Mouse (Mus musculus) intestine, embryonic 16.5 days (tissue): ENCODE data around the gene Mfsd11. TPM values are rescaled to one million over a fixed set of nuclear protein-coding genes. Genes with fewer than 3 reads are reported as not detected.

Experiments
- polyA plus RNA-seq: library from polyadenylated mRNA; unstranded; fragments of >200 nt; fragmentation: Nextera tagmentation; extraction: Ambion mirVana; gene quantifications from 2 replicates; pipeline ENCODE4 v1.2.1, GENCODE M21; 2015

The Mfsd11 gene
- polyA plus RNA-seq, 1 experiment from 2014 or later, result 47.3 TPM

Other genes with a start within 250 kb of the Mfsd11 start
- gene Rhbdf2, start 225.4 kb upstream of the Mfsd11 start, polyA plus RNA-seq, result 10.8 and 11.9 TPM in 2 replicates
- gene Prcd, start 198.9 kb upstream of the Mfsd11 start, polyA plus RNA-seq, result 1.4 and 1.9 TPM in 2 replicates
- 12.3 and 14.4 TPM in 2 replicates for gene Cygb, start 198.1 kb upstream of the Mfsd11 start, polyA plus RNA-seq
- gene St6galnac1, start 76.9 kb upstream of the Mfsd11 start, polyA plus RNA-seq, result 0.07 TPM in 1 of 2 replicates, not detected in the other
- gene Mxra7, start 24.4 kb upstream of the Mfsd11 start, polyA plus RNA-seq, result 20.6 and 20.8 TPM in 2 replicates
- 58.4 and 65.8 TPM in 2 replicates for gene Mettl23, start 9.2 kb upstream of the Mfsd11 start, polyA plus RNA-seq
- 86.7 and 91.2 TPM in 2 replicates for gene Jmjd6, start 9.0 kb upstream of the Mfsd11 start, polyA plus RNA-seq
- 389 and 590 TPM in 2 replicates for gene Srsf2, start 654 bp downstream of the Mfsd11 start, polyA plus RNA-seq
- 0.54 and 0.55 TPM in 2 replicates for gene Mgat5b, start 66.4 kb downstream of the Mfsd11 start, polyA plus RNA-seq